28 mouse cellular contexts compared by ENCODE assay signal in the genomic region with DNA sequence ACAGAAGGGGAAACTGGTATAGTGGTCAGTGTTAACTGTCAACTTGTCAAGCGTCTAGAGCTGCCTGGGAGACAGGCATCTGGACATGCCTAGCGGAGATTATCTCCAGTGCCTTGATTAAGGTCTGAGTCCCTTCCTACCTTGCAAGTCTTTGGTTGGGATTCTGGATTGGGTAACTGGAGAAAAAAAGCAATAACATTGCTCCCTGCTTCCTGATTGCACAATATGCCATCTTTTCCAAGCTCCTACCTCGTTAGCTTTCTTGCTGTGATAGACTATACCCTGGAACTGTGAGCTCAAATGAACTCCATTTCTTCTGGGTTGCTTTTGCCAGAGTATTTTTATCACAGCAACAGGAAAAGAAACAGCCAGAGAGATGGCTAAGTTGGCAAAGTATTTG.
"Had no signal": no experiment of that assay in that cellular context is flagged by ENCODE, and none has a peak within 500 bp of the region (broad histone marks: within the 10 kb centered on the region; RNA-seq: fewer than 3 reads in every experiment).

No protein-coding gene starts in this region.

- H3K4me3 ChIP-seq: gastrocnemius, adult 2 months; heart, embryonic 10.5 days; heart, embryonic 12.5 days; hindbrain, embryonic 10.5 days; hindbrain, embryonic 13.5 days; hindbrain, embryonic 15.5 days; kidney, embryonic 15.5 days; left cerebral cortex, adult 2 months; limb, embryonic 10.5 days; limb, embryonic 12.5 days; liver, embryonic 13.5 days; liver, embryonic 15.5 days had no signal

- H3K36me3 ChIP-seq: heart, embryonic 10.5 days; heart, embryonic 12.5 days; hindbrain, embryonic 10.5 days; hindbrain, embryonic 13.5 days; hindbrain, embryonic 15.5 days; kidney, embryonic 15.5 days; limb, embryonic 10.5 days; limb, embryonic 12.5 days; liver, embryonic 13.5 days; liver, embryonic 15.5 days had no signal

- H3K4me2 ChIP-seq: heart, embryonic 12.5 days; hindbrain, embryonic 13.5 days; hindbrain, embryonic 15.5 days; kidney, embryonic 15.5 days; limb, embryonic 12.5 days; liver, embryonic 13.5 days; liver, embryonic 15.5 days had no signal

- H3K4me1 ChIP-seq: hindbrain, embryonic 10.5 days; hindbrain, embryonic 13.5 days; hindbrain, embryonic 15.5 days; kidney, embryonic 15.5 days; limb, embryonic 10.5 days; limb, embryonic 12.5 days had no signal

- H3K27me3 ChIP-seq: heart, embryonic 12.5 days; hindbrain, embryonic 13.5 days; hindbrain, embryonic 15.5 days; kidney, embryonic 15.5 days; limb, embryonic 12.5 days; liver, embryonic 13.5 days; liver, embryonic 15.5 days had no signal

- DNase-seq: gastrocnemius, adult 2 months; gastrocnemius, postnatal 10 days; gastrocnemius, postnatal 25 days; heart, adult 18-20 months; heart, postnatal 10 days; heart, postnatal 4 days; kidney, adult 11 months; kidney, adult 2 months; kidney, adult 9 months; kidney, postnatal 14 days; kidney, postnatal 36 days; layer of hippocampus, adult 9-11 months; liver; liver, embryonic 13.5 days; liver, postnatal 0 days had no signal

- H3K9ac ChIP-seq: heart, embryonic 12.5 days; hindbrain, embryonic 13.5 days; hindbrain, embryonic 15.5 days; kidney, embryonic 15.5 days; limb, embryonic 12.5 days; liver, embryonic 13.5 days; liver, embryonic 15.5 days; liver, postnatal 0 days had no signal

- H3K27ac ChIP-seq: gastrocnemius, adult 2 months; heart, embryonic 10.5 days; hindbrain, embryonic 10.5 days; hindbrain, embryonic 13.5 days; hindbrain, embryonic 15.5 days; hindbrain, postnatal 0 days; kidney, embryonic 15.5 days; kidney, postnatal 0 days; left cerebral cortex, adult 2 months; limb, embryonic 10.5 days; limb, embryonic 12.5 days; liver, embryonic 13.5 days; liver, embryonic 15.5 days had no signal

- ATAC-seq: hindbrain, postnatal 0 days; intestine, embryonic 16.5 days; liver, postnatal 0 days had no signal

- H3K9me3 ChIP-seq: heart, embryonic 10.5 days; heart, embryonic 12.5 days; hindbrain, embryonic 10.5 days; hindbrain, embryonic 13.5 days; hindbrain, embryonic 15.5 days; kidney, embryonic 15.5 days; limb, embryonic 10.5 days; limb, embryonic 12.5 days; liver, embryonic 13.5 days; liver, embryonic 15.5 days had no signal
